Mouse (Mus musculus): ENCODE measurements at regions not wholly inside any gene's neighbourhood (a gene's known extent, or its start where the extent isn't known, plus 50 kb on each side); places are given as distances from the start of the nearest gene placed in this dataset.

DNA sequence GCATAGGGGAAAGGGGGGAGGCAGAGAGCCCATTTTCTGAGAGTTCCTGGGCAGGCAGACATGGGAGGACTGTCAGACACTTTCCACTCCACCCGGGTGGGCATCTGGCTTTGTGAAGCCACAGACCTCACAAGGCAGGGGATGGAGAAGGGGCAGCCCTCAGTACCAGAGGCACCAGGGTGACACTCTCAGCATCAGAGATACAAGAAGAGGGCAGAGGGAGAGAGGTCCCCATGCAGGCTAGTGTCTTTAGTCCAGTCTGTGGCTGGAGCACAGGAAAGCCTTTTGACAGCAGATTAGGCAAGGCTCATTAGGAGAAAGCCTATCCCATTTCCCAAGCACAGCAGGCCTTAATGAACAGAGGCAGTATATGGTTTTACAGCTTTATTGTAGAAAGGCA lies 175.5 kb downstream of the Manea start:
- no peak for DNase-seq (ENCODE audit: low spot score in 2 of 2)

DNA sequence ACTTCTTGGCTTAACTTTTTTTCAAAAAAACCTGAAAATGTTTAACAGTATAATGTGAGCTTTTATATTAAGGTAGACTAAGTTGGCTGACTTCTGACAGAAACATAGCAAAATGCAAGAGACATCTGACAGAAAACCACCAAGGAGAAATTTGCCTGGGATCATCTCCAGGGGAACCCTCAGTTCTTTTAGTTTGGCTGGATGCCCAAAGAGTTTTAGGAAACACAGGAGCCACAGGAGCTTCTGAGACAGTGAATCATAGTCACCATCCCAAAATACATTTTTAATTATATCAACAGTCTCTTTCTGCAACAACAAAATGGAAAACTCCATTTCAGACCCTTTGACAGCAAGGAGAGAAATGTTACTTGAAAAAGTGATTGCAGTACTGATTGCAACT lies 190.5 kb downstream of the Manea start:
- DNase-seq (ENCODE audit: low spot score in 2 of 2), result peak in 1 of 2 experiments; percentile 17

Measured in left cerebral cortex, adult 18-20 months (tissue).